Comparison of ENCODE assay signal across 8 mouse cellular contexts in the genomic region with DNA sequence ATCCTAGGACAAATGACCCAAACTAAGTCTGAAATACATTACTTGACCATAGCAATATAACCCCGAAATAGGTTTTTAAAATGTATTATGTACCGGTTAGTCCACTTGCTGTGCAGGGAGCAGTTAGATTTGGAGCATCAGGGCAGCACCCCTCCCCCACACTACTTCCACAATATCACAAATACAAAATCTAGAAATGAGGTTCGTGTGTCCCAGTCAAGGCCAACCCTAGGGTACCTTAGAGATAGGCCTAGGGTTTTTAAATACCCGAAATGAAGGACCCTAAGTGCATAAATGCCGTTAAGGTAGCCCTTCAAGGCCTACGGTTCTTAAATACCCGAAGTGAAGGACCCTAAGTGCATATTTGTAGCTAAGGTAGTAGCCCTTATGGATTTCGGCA. TPM values are rescaled to one million over a fixed set of nuclear protein-coding genes. Genes with fewer than 3 reads are reported as not detected.
A peak's percentile ranks its signal among the peaks of the same experiment; 100 is the strongest.
DNase-seq lines count a peak whose midpoint lies in the region; ATAC-seq and TF ChIP-seq lines count a peak whose summit lies in the region.

No protein-coding gene starts in this region.

- peak overlapping the region; percentile 82 for H3K9ac ChIP-seq in forebrain, postnatal 0 days
- peak overlapping the region; percentile 100 for H3K9ac ChIP-seq in limb, embryonic 12.5 days (replicated peaks)
- H3K9ac ChIP-seq in midbrain, postnatal 0 days (replicated peaks; ENCODE audit: low read length, poor library complexity, severe bottlenecking): peak overlapping the region; percentile 99

- no peak for TF ChIP-seq CTCF in forebrain, postnatal 0 days (IDR thresholded peaks at IDR 0.05; ENCODE audit: low read depth)
- TF ChIP-seq CTCF in midbrain, postnatal 0 days (IDR thresholded peaks at IDR 0.05): no peak

- no peaks in the 10 kb centered on the region for H3K36me3 ChIP-seq in forebrain, postnatal 0 days (ENCODE audit: insufficient read depth)
- H3K36me3 ChIP-seq in limb, embryonic 12.5 days: no peaks in the 10 kb centered on the region
- no peaks in the 10 kb centered on the region for H3K36me3 ChIP-seq in midbrain, postnatal 0 days (ENCODE audit: insufficient read depth, low read length)

- peaks cover 7% of the 10 kb centered on the region; the same call in 1 of the 2 replicates for H3K4me1 ChIP-seq in forebrain, postnatal 0 days (ENCODE audit: insufficient read depth)
- H3K4me1 ChIP-seq in limb, embryonic 12.5 days (replicated peaks): peaks cover 12% of the 10 kb centered on the region
- no peaks in the 10 kb centered on the region; the same call in 1 of the 2 replicates for H3K4me1 ChIP-seq in midbrain, postnatal 0 days (ENCODE audit: insufficient read depth, low read length)

- ATAC-seq in forebrain, postnatal 0 days: no peak
- no peak for ATAC-seq in limb, embryonic 12.5 days (ENCODE audit: insufficient number of reproducible peaks, insufficient read depth, low FRiP score, low TSS enrichment, low read depth)
- ATAC-seq in midbrain, postnatal 0 days (ENCODE audit: low FRiP score): no peak

- WGBS in forebrain, postnatal 0 days: 27% methylated on average over 8 of the region's 8 CpGs
- WGBS in limb, embryonic 12.5 days: 32% methylated on average over 8 of the region's 8 CpGs
- WGBS in midbrain, postnatal 0 days: 21% methylated on average over 8 of the region's 8 CpGs

- H3K4me2 ChIP-seq in forebrain, postnatal 0 days (ENCODE audit: low read depth): peak overlapping the region; percentile 60
- H3K4me2 ChIP-seq in limb, embryonic 12.5 days: peak overlapping the region; percentile 55
- H3K4me2 ChIP-seq in midbrain, postnatal 0 days (ENCODE audit: low read depth, low read length, poor library complexity, severe bottlenecking): peak overlapping the region; percentile 75

- H3K9me3 ChIP-seq in forebrain, postnatal 0 days (ENCODE audit: low read length): no peaks in the 10 kb centered on the region
- H3K9me3 ChIP-seq in limb, embryonic 12.5 days: no peaks in the 10 kb centered on the region
- no peaks in the 10 kb centered on the region for H3K9me3 ChIP-seq in midbrain, postnatal 0 days (ENCODE audit: low read length)

- H3K27ac ChIP-seq in forebrain, postnatal 0 days (ENCODE audit: low read depth, low read length): peak overlapping the region; percentile 99
- peak overlapping the region; percentile 100 for H3K27ac ChIP-seq in limb, embryonic 12.5 days
- peak overlapping the region; percentile 99 for H3K27ac ChIP-seq in midbrain, postnatal 0 days (ENCODE audit: low read depth, low read length)

- DNase-seq in embryo, embryonic 11 days: peak; percentile 41
- DNase-seq in embryo, embryonic 9.5 days (ENCODE audit: extremely low spot score): no peak
- DNase-seq in right cerebral cortex, postnatal 14 days: peak; percentile 13
- DNase-seq in right cerebral cortex, postnatal 25 days: no peak
- no peak for DNase-seq in forebrain, postnatal 0 days
- no peak for DNase-seq in midbrain, postnatal 0 days (ENCODE audit: low spot score)
- DNase-seq in spleen, postnatal 4 days (ENCODE audit: low spot score in 2 of 2): no peak

- no peaks in the 10 kb centered on the region for H3K27me3 ChIP-seq in forebrain, postnatal 0 days (ENCODE audit: insufficient read depth, low read length)
- no peaks in the 10 kb centered on the region for H3K27me3 ChIP-seq in limb, embryonic 12.5 days
- no peaks in the 10 kb centered on the region for H3K27me3 ChIP-seq in midbrain, postnatal 0 days (ENCODE audit: insufficient read depth, low read length)

- peak overlapping the region; percentile 85 for H3K4me3 ChIP-seq in forebrain, postnatal 0 days (ENCODE audit: low read depth, low read length)
- H3K4me3 ChIP-seq in limb, embryonic 12.5 days (replicated peaks): peak overlapping the region; percentile 95
- peak overlapping the region; percentile 86 for H3K4me3 ChIP-seq in midbrain, postnatal 0 days (ENCODE audit: low read depth, low read length)

RNA-seq across cellular contexts. Expression of a gene that starts 0.9 kb away (rescaled TPM):
- total RNA-seq in forebrain, postnatal 0 days (2014; rRNA removed): 159 and 177 TPM in 2 replicates
- polyA plus RNA-seq in forebrain, postnatal 0 days (2015; fragmentation: Nextera tagmentation; extraction: Ambion mirVana): 121 and 146 TPM in 2 replicates
- 124 and 126 TPM in 2 replicates for polyA plus RNA-seq in limb, embryonic 12.5 days (2016; fragmentation: Nextera tagmentation; extraction: Ambion mirVana)
- total RNA-seq in midbrain, postnatal 0 days (2014; rRNA removed): 99.1 and 147 TPM in 2 replicates
- polyA plus RNA-seq in midbrain, postnatal 0 days (2015; fragmentation: Nextera tagmentation; extraction: Ambion mirVana): 120 and 123 TPM in 2 replicates

Comparison
In these comparisons a context has a peak if more than half of its experiments do, and no peak if none do; other contexts are left out.
1. DNase-seq: peak in embryo, embryonic 11 days (single experiment) and right cerebral cortex, postnatal 14 days (single experiment); none in embryo, embryonic 9.5 days (single experiment), right cerebral cortex, postnatal 25 days (single experiment), forebrain, postnatal 0 days (single experiment), midbrain, postnatal 0 days (single experiment) and spleen, postnatal 4 days (0 of 2).
2. Peak in every context shown above with its lines, with median percentiles within 50 percentile points of each other: H3K27ac ChIP-seq, H3K4me2 ChIP-seq, H3K4me3 ChIP-seq and H3K9ac ChIP-seq.